Mouse (Mus musculus) urinary bladder, postnatal 10 days (tissue): ENCODE results near the gene Phxr2.
"Not testable (repeated sequence)": the region's sequence is repeated elsewhere in the genome, so short reads cannot be mapped to it uniquely, and the experiment has no call there.

Source experiments
- DNase-seq: peaks from one replicate; pipeline ENCODE4 v3.0.0; 2022; ENCODE audit warnings: low spot score

Gene Phxr2

DNA sequence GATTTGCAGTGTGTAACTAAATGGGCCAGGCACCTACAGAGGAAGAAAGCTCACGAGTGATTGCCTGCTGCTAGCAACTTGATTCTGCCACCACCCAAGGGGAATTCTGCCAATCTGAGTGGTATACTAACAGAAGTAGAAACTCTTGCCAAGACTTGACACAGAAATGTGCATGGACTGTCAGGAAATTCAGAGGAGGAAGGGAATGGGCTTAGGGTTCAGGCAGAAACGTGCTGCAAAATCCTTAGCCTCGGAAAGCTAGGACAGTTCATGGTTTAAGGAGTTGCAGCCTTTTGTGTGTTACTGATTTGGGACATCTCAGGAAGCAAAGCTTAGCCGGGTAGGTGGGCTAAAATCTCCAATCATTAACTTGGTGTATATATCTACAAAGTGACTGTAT lies at the start of gene Phxr2:
TSS of gene Phxr2 (minus strand) at position 101 of the 400 bp plus-strand sequence.
- DNase-seq: no peak

DNA sequence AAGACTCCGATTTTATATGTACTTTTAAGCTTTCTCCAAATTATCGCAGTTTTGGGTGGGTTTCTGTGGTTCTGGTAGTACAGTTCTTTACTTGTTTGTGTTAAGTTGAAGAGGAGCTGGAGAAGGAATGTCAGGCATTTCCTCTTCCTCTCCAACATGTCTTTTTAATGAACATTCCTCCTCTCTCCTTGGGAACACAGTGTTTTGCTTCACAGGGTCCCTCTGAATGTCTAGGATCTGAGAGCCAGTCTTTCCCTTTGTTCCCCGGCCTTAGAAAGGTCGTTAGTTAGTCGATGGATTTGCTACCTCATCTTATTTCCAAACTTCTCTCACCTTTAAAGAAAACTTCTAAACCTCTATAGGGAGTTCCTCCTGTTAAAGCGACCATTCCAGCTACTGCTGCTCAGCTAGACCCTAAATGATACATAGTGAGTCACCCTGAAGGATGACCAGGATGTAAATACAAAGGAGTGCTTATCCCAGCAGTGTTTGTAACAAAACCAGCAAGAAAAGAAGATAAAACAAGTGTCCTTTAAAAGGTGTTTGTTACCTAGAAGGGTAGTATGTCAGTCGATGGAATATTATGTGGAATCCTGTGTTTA lies 46.9 kb upstream of the Phxr2 start:
- no peak for DNase-seq

DNA sequence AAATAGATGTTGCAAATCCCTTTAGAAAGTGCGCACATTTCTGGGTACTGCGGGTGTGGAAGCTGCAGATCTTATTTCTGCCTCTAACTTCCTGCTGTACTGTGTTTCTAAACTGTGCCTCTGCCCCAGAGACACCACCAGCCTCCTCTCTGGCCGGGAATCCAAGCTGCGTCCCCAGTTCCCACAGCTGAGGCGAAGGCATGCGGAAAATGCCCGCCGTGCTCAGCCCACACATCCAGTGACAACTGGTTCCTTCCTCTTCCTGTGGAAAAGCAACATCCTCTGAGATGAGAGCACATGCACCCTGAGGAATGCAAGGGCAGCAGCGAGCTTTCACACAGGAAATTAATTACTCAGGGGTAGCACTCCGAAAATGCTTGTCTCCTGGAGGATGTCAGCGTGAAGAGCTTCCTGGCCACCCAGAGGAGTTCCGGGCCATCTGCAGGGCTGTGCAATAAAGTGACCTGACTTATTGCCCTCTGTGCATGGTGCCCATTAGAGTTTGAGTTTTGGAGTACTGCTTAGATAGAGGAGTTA lies 45.9 kb upstream of the Phxr2 start:
- no peak for DNase-seq

DNA sequence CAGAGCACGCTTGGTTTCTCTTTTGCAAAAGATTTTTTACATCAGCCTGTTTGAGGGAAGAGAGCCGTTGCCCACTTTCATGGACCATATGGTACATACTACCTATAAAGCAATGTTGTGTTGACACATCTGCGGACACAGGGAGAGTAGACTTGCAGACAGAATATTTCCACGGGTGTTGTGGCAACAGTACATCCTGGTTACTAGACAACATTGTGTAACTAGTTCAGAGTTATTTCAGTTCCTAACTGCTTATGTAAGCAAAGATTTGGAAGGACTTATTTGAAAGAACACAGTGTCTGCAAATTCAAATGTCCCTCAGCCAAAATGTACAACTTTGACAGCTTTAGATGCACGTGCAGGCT lies 43.6 kb upstream of the Phxr2 start:
- DNase-seq: no peak

DNA sequence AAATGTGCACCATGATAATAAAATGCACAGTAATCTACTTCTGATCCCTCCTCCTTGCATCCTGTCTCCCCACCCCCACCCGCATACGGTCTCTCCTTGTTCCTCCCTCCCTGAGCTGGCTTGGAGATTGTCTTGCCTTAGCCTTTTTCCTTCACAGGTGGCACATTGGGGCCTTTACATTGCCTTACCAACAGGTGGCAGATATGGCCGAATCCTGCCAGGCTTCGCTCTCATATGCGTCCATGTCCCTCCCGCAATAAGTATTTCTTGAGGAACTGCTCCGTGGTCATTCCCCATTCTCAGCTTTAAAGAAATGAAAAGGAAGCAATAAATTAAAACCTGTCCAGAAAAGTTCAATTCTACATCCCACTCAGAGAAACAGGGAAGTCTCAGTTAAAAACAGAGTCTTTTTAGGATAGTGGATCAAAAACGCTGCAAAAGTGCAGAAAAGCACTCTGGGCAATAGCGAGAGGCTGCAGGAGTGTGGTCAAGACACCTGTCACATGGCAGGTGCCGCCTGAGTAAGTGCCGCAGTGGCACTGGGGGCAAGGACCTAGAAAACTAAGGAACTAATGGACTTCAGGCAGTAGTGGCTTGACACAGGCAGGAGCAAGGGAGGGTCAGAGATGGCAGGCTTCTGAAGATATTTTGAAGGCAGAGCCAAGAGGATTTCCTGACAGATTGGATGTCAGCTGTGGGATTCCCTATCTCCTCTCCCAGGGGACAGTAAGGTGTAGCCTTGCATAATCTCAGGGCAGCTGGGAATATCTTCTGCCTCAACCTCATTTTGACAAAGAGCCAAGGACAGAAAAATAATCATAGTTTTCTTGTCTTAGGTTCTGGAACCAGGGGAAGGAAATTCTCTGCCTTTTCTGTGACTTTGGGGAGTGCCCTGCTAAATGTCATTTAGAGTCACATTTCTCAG lies 43.0 kb upstream of the Phxr2 start:
- DNase-seq: no peak

DNA sequence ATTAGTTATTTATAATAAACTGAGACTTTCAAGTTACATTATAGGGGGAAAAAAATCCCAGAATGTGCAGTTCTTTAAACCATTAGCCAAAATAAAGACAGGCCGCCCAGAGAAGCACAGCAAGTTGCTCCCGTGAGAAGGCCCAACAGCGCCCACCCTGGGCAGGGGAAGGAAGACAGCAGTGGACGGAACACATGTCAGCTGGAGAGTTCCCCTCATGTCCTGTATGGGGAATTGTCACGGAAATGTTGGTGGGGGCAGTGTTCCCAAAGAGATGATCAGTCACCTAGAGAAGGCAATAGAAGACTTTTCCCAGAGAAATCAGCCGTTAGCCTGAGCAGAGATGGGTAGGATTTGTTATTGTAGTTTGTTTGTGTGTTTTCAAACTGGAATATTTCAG lies 42.3 kb upstream of the Phxr2 start:
- DNase-seq: no peak

DNA sequence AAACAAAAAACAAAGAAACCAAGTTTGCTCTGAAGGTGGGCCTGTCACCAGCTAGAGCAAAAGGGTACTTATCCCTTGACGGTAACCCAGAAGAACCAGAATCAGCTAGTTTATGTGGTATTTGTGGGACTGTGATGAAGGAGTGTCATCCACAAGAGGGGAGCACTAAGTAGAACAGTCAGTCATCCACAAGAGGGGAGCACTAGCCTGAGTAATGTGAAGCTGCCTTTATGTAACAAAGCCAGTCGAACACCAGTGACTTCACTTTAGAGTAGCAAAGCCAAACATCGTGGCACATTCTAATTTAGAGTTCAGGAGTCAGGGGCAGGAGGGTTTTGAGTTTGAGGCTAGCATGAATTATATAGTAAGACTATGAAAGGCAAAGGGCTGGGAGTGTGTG lies 40.3 kb upstream of the Phxr2 start:
- DNase-seq: no peak

DNA sequence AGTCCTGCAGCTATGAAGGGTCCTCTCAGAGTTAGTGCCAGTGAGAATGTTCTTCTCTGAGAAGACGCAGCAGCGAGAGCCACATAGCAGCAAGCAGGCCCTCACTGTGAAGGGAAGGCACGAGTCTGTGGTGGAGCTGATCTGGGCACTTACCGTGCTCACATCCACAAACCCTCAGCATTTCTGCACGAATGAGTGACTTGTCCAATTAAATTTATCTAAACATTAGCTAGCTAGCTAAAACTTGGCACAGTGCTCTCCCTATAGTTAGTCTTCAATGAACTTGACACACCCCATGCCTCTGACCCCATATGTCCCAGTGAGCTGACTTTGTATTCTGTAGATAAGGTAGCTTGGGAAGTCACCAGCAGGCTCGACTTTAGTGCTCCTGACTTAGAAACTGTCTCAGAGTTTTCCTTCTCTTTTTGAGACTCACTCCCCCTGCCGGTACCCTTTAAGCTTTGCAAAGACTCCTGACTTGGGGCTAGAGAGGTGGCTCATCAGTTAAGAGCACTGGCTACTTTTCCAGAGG lies 39.7 kb upstream of the Phxr2 start:
- no peak for DNase-seq

DNA sequence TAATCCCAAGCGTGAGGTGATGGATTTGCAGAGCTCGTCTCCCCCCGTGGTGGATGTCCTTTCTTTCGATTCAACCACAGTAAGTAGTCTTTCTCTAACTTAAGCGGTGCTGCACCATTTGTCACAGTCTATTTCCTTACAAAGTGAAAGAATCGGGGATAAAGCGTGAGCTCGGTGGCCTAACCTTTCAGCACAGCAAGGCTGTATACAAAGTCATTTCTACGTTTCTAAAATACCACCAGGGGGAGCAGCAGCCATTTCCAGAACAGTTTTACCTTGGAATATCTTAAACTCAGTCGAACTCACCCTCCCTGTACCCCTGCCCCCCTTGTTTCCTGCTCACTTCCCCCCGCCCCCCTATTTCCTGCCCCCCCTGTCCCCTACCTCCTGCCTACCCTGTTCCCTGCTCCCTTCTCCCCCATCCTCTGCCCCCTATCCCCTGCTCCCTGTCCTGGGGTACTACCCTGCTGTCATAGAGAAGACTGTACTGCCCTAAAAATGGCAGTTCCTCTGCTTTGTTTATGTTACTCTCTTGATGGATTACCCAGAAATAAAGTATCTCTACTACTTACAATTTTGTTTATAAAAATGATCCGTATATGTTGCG lies 38.8 kb upstream of the Phxr2 start:
- no peak for DNase-seq

DNA sequence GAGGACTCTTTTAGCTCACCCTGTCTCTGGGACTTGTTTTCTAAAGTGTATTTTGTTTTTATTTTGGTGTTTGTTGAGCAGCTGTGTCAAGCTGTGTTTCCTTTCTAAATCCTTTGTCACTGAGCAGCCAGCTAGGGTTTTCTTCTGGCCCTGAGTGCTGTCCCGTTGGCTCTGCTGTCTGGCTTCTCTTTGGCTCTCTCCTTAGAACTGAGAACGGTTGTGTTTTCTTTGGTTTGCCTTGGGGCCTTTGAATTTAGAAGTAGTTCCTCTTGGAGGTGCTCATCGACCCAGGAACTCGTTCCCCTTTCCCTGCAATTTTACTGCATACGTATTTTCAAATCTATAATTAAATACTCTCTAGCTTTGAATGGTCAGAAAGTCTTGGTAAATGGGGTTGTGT lies 36.9 kb upstream of the Phxr2 start:
- no peak for DNase-seq

DNA sequence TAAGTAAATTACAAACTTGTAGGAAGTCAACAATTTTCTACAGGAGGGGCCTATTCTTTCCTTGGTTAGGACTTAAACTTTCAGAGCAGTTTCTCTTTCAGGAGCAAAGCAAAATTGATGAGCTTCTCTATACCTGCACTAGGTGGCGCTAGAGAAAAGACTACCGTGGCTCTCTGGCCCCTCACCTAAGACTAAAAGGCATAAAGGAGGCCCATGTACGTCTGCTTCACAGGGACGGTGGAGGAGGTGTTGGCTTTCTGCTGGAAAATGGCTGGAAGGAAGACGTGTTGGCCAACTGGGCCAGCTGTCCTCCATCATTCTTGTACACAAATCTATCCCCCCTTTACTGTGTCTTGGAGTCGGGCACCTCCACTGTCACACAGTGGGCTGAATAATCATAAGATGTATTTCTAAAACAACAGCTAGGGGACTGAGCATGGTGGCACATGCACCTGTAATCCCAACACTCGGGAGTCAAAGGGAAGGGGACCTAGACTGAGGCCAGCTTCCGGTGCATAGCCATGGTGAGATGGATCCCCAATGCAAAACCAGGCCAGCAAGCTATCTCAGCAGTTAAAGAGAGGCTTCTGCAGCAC lies 36.0 kb upstream of the Phxr2 start:
- DNase-seq: no peak

DNA sequence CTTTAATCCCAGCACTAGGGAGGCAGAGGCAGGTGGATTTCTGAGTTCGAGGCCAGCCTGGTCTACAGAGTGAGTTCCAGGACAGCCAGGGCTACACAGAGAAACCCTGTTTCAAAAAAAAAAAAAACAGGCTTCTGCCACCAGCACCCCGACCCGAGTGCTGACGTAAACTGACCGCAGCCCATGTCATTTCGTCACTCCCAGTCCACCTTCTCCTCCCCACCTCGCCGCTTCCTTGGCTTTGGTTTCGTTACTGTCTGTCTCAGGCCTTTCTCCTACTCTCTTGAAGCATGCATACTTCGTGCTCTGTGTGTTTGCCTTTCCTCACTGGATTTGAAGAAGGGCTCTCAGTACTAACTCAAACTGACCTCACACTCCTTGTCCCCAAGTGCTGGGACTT lies 31.6 kb upstream of the Phxr2 start:
- DNase-seq: not testable (repeated sequence)

DNA sequence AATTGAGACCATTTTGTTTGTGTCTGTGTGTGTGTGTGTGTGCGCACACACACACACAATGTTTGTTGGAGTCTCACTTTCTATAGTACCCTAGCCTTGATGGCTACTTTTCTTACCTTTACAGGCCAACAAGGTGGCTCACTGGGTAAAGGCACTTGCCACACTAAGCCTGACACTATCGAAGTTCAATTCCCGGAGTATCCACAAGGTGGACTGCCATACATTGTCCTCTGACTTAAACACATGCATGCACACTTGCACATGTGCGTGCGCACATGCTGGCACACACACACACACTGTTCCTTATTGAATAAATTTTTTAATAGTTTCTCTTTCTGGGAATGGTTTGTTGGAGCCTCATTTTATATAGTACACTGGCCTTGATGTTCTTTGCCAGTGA lies 30.7 kb upstream of the Phxr2 start:
- DNase-seq: no peak

DNA sequence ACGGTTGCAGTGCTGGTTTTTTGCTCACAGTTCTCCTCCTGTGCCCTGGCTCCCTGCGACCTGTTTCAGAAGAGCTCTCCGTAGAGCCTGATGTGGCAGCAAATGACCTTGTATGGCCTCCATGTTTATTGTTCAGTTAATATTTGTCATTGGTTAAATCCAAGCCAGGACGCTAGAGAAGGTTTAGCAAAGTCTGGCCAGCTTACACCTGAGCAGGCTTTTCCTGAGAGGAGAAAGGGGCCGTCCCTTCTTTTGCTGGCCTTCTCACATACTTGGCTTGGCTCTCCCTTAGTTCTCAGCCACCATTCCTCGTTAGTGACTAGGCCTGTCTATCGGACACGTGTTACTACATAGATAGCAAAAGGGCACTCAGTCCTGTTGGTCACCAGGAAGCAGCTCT lies 28.5 kb upstream of the Phxr2 start:
- DNase-seq: no peak

DNA sequence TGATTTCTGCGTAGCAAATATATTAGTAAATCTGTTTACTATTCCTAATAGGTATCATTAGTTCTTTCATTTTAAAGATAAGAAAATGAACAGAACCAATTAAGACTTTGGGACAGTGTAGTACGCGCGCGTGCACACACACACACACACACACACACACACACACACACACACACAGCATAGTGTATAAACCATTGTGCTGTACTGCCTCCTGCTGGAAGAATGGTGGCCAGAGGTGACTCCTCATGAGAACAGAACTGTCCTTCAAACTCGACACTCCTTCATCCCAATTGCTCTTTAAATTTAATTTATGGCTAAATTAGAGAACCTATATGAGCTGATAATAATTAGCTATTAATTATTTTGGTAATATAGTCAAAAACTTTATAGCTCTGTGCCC lies 25.9 kb upstream of the Phxr2 start:
- DNase-seq: no peak

DNA sequence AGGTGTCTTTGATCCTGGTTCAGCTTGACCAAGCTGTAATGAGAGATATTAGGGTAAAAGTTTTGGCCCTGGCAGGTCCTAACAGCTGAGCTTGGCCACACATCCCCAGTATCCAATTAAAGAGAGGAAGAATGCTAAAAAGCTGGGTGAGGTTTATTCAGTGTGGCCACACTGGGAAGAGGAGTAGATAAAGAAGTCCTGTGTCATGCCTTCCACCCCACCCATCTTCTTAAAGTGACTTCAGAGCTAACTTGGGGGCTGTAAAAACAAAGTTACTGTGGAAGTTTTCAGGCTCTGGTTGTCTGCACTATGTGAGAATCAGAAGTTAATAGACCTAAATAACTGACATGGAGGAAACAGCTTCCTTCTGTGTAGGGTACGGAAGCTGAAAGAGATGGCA lies 25.5 kb upstream of the Phxr2 start:
- DNase-seq: no peak

DNA sequence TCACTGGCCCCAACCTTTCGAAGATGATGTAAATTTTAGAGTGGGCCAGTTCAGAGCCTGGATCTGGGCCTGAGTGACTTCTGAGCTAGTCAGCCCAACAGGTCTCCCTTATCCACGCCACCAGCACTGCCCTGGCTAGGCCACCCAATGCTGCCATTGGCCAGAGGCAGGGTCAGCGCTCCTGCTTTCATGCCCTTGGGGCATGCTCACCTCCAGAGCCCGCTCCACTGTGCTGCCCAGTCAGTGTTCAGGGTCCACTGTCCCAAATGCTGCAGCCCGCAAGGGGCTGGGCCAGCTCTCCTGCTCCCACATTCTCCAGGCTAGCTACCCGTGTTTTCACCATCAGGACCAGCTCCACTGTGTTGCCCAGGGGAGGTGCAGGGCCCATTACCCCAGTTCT lies 23.9 kb upstream of the Phxr2 start:
- DNase-seq: no peak

DNA sequence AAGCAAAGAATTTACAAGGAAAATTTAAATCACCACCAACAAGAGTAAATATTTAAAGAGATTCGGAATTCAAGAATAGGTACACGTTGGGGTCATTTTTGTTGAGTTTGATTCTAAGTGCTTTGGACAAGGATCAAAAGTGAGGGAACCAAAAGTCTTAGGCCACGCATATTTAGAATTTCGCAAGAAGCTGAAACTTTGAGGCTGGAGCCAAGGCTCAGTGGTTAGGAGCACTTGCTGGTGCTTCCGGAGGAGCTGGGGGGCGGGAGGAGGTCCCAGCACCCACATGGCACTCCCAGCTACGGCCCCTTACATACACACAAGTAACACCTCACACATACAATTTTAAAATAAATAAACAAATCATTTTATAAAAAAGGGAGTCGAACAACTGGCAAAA lies 20.5 kb upstream of the Phxr2 start:
- no peak for DNase-seq

DNA sequence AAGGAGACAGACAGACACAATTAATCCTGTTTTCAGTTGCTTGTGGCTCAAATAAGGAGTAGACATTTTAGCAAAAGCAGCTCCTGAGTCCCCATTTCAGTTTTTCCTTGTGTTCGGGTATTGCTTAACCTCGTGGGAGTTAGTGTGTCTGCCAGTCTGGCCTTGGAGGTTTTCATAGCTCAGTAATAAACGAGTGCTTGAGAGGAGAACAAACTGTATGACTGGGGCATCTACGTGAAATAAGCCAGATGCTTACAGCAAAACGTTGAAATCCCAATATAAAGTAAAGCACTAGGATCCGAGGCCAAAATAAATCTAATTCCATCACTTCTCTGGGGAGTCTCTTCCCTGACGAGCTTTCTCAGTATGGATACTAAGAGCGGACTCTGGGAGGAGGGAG lies 19.5 kb upstream of the Phxr2 start:
- DNase-seq: no peak

DNA sequence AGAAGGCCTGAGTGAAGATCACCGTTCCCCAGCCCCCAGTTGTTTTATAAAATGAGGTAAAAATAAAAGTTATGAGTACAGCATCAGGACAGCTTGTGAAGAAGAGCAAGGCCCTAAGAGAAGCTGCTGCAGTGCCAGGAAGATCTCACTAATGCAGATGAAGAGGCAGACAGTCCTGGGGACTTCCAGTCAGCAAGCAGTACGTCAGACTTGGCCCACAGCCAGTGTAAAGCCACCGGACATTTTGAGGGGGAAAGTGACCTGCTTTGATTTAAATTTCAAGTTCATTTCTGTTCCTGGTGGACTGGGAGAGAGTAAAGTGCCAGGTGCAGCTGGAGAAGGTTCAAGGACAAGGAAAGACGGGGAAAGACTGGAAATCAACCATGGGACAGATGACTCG lies 10.2 kb upstream of the Phxr2 start:
- DNase-seq: no peak

DNA sequence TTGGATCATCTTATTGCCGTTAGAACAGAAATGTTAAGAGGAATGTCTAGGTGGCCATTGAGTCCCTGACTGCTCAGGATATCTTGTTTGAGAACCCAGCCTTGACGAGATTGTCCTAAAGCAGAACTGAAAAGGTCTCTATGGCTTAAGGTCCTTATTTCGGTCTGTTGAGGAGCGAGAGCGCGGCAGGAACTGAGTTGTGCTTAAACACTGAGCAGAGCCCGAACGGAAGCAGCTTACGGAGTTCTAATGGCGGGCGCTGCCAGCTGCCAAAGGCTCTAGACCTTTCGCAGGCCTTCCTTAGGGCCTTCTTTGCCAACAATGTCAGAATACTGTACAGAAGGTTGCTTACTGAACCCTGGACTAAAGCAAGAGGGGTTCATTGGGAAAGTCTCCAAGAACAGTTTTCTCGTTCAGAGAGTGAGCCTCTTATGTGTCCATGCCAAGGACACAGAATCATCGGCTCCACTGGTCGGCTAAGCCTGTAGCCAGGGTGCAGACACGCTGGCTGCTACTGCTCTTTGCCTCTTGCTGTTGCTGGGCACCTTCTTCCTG lies 7.3 kb upstream of the Phxr2 start:
- DNase-seq: no peak

DNA sequence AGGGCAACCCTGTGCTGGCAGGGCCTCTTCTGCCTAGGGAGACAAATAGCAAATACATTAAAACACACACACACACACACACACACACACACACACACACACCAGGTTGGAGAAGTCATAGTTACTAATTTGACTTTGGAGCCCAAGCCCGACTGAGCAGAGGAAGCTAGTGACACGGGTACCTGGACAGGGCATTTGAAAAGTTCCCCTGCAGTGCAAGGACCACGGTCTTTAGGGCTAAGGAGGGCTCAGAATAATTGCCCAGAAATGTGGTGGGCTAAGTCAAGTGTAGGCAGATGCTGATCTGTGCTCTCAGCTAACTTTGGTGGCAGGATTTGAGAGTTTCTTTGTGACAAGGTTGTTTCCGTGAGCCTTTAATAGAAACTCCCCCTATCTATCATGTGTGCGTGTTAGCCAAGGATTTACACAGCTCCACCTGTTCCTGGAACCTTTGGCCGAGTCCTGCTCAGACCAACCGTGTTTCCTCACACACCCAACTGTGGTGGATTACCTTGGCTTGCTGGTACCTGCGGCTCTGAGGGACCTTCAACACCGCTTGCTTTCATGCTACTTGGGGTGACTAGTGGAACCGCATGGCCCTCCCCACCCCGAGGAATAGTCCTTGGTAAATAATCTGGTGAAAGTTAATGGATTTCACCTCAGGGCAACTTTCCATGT lies 6.6 kb upstream of the Phxr2 start:
- DNase-seq: no peak
